Mouse (Mus musculus): ENCODE results near the gene Tpm1. TPM values are rescaled to one million over a fixed set of nuclear protein-coding genes. Genes with fewer than 3 reads are reported as not detected.
A peak's percentile ranks its signal among the peaks of the same experiment; 100 is the strongest.

The Tpm1 gene
- polyA plus RNA-seq, 1 experiment from 2014 or later = 320 TPM

GRCm38 (mm10) chr9:67049836-67050235, 630 bp upstream of the Tpm1 start:
- WGBS = 12% methylated on average over 7 of the region's 7 CpGs
- peaks cover 28% of the 10 kb centered on the region for H3K27me3 ChIP-seq (ENCODE audit: control insufficient read depth, insufficient read depth, low read length)
- peak overlapping the region; percentile 94 for H3K4me2 ChIP-seq (ENCODE audit: low read depth, low read length, severe bottlenecking)
- ATAC-seq (replicated peaks; ENCODE audit: low FRiP score) (no peak), DNase-seq (ENCODE audit: low spot score) (no peak)
- H3K9me3 ChIP-seq (ENCODE audit: control insufficient read depth, low read length) = no peaks in the 10 kb centered on the region
- no peak overlapping the region for H3K27ac ChIP-seq (ENCODE audit: low read depth, low read length)
- H3K9ac ChIP-seq (ENCODE audit: low read length) = peak overlapping the region; percentile 66; the same call in 1 of the 2 replicates
- peak overlapping the region; percentile 50 for H3K4me3 ChIP-seq (ENCODE audit: low read depth, low read length)
- H3K36me3 ChIP-seq (ENCODE audit: control insufficient read depth, insufficient read depth, low read length) = no peaks in the 10 kb centered on the region
- H3K4me1 ChIP-seq (replicated peaks; ENCODE audit: control insufficient read depth, insufficient read depth, low read length) = peaks cover 21% of the 10 kb centered on the region

GRCm38 (mm10) chr9:67048483-67049085, 622 bp downstream of the Tpm1 start:
- Histone ChIP-seq H3K4me1 (replicated peaks; ENCODE audit: control insufficient read depth, insufficient read depth, low read length) (peaks cover 21% of the 10 kb centered on the region), H3K9ac (ENCODE audit: low read length) (peak overlapping the region; percentile 66), H3K36me3 (ENCODE audit: control insufficient read depth, insufficient read depth, low read length) (no peaks in the 10 kb centered on the region), H3K4me3 (ENCODE audit: low read depth, low read length) (peak overlapping the region; percentile 50), H3K27ac (ENCODE audit: low read depth, low read length) (peak overlapping the region; percentile 31; the same call in 1 of the 2 replicates), H3K9me3 (ENCODE audit: control insufficient read depth, low read length) (no peaks in the 10 kb centered on the region), H3K27me3 (ENCODE audit: control insufficient read depth, insufficient read depth, low read length) (peaks cover 28% of the 10 kb centered on the region), H3K4me2 (ENCODE audit: low read depth, low read length, severe bottlenecking) (peak overlapping the region; percentile 94)
- under 1% methylated on average over 26 of the region's 26 CpGs for WGBS
- DNase-seq (ENCODE audit: low spot score) = no peak
- ATAC-seq (replicated peaks; ENCODE audit: low FRiP score) = no peak

GRCm38 (mm10) chr9:67047606-67048482, 1.4 kb downstream of the Tpm1 start:
- WGBS = under 1% methylated on average over 45 of the region's 50 CpGs
- Histone ChIP-seq H3K27me3 (ENCODE audit: control insufficient read depth, insufficient read depth, low read length) (peaks cover 28% of the 10 kb centered on the region), H3K9ac (ENCODE audit: low read length) (peak overlapping the region; percentile 66), H3K9me3 (ENCODE audit: control insufficient read depth, low read length) (no peaks in the 10 kb centered on the region), H3K4me1 (replicated peaks; ENCODE audit: control insufficient read depth, insufficient read depth, low read length) (peaks cover 21% of the 10 kb centered on the region), H3K4me2 (ENCODE audit: low read depth, low read length, severe bottlenecking) (peak overlapping the region; percentile 94), H3K27ac (ENCODE audit: low read depth, low read length) (no peak overlapping the region), H3K36me3 (ENCODE audit: control insufficient read depth, insufficient read depth, low read length) (no peaks in the 10 kb centered on the region), H3K4me3 (ENCODE audit: low read depth, low read length) (peak overlapping the region; percentile 50)
- ATAC-seq (replicated peaks; ENCODE audit: low FRiP score) (no peak), DNase-seq (ENCODE audit: low spot score) (peak; percentile 71)

- Histone ChIP-seq H3K4me1 (replicated peaks; ENCODE audit: control insufficient read depth, insufficient read depth, low read length) (peaks cover 21% of the 10 kb centered on the region), H3K27ac (ENCODE audit: low read depth, low read length) (no peak overlapping the region), H3K4me2 (ENCODE audit: low read depth, low read length, severe bottlenecking) (peak overlapping the region; percentile 94), H3K27me3 (ENCODE audit: control insufficient read depth, insufficient read depth, low read length) (peaks cover 28% of the 10 kb centered on the region), H3K9ac (ENCODE audit: low read length) (peak overlapping the region; percentile 66), H3K9me3 (ENCODE audit: control insufficient read depth, low read length) (no peaks in the 10 kb centered on the region), H3K36me3 (ENCODE audit: control insufficient read depth, insufficient read depth, low read length) (no peaks in the 10 kb centered on the region), H3K4me3 (ENCODE audit: low read depth, low read length) (peak overlapping the region; percentile 50)
- DNase-seq (ENCODE audit: low spot score) (peak; percentile 62), ATAC-seq (replicated peaks; ENCODE audit: low FRiP score) (no peak)
- 3% methylated on average over 15 of the region's 15 CpGs for WGBS
These were observed 2.2 kb downstream of the Tpm1 start for GRCm38 (mm10) chr9:67046881-67047605.

GRCm38 (mm10) chr9:67045966-67046602, 3.1 kb downstream of the Tpm1 start:
- Histone ChIP-seq H3K9ac (ENCODE audit: low read length) (no peak overlapping the region), H3K4me3 (ENCODE audit: low read depth, low read length) (0 out of 2 replicates have a peak overlapping the region, but pooled peaks have one; percentile 5), H3K4me2 (ENCODE audit: low read depth, low read length, severe bottlenecking) (peak overlapping the region; percentile 24; the same call in 1 of the 2 replicates), H3K9me3 (ENCODE audit: control insufficient read depth, low read length) (no peaks in the 10 kb centered on the region), H3K27me3 (ENCODE audit: control insufficient read depth, insufficient read depth, low read length) (peaks cover 28% of the 10 kb centered on the region), H3K4me1 (replicated peaks; ENCODE audit: control insufficient read depth, insufficient read depth, low read length) (peaks cover 21% of the 10 kb centered on the region), H3K27ac (ENCODE audit: low read depth, low read length) (no peak overlapping the region), H3K36me3 (ENCODE audit: control insufficient read depth, insufficient read depth, low read length) (no peaks in the 10 kb centered on the region)
- DNase-seq (ENCODE audit: low spot score) (no peak), ATAC-seq (replicated peaks; ENCODE audit: low FRiP score) (no peak)
- WGBS = 8% methylated on average over 5 of the region's 5 CpGs

- Histone ChIP-seq H3K9ac (ENCODE audit: low read length) (no peak overlapping the region), H3K27ac (ENCODE audit: low read depth, low read length) (no peak overlapping the region), H3K27me3 (ENCODE audit: control insufficient read depth, insufficient read depth, low read length) (peaks cover 24% of the 10 kb centered on the region), H3K9me3 (ENCODE audit: control insufficient read depth, low read length) (no peaks in the 10 kb centered on the region), H3K4me2 (ENCODE audit: low read depth, low read length, severe bottlenecking) (no peak overlapping the region), H3K4me3 (ENCODE audit: low read depth, low read length) (no peak overlapping the region), H3K4me1 (replicated peaks; ENCODE audit: control insufficient read depth, insufficient read depth, low read length) (peaks cover 24% of the 10 kb centered on the region), H3K36me3 (ENCODE audit: control insufficient read depth, insufficient read depth, low read length) (no peaks in the 10 kb centered on the region)
- ATAC-seq (replicated peaks; ENCODE audit: low FRiP score) (no peak), DNase-seq (ENCODE audit: low spot score) (no peak)
- 35% methylated on average over 4 of the region's 4 CpGs for WGBS
These were observed 3.9 kb downstream of the Tpm1 start for GRCm38 (mm10) chr9:67045306-67045675.

GRCm38 (mm10) chr9:67044551-67045305, 4.5 kb downstream of the Tpm1 start:
- H3K27ac ChIP-seq (ENCODE audit: low read depth, low read length) = no peak overlapping the region

More at GRCm38 (mm10) chr9:67044551-67045305, 4.5 kb downstream of the Tpm1 start:
- H3K4me3 ChIP-seq (ENCODE audit: low read depth, low read length) = no peak overlapping the region
- no peak overlapping the region for H3K9ac ChIP-seq (ENCODE audit: low read length)
- 33% methylated on average over 9 of the region's 9 CpGs for WGBS
- DNase-seq (ENCODE audit: low spot score) (peak; percentile 76), ATAC-seq (replicated peaks; ENCODE audit: low FRiP score) (no peak)
- H3K9me3 ChIP-seq (ENCODE audit: control insufficient read depth, low read length) = no peaks in the 10 kb centered on the region
- no peaks in the 10 kb centered on the region for H3K36me3 ChIP-seq (ENCODE audit: control insufficient read depth, insufficient read depth, low read length)
- no peak overlapping the region for H3K4me2 ChIP-seq (ENCODE audit: low read depth, low read length, severe bottlenecking)
- H3K27me3 ChIP-seq (ENCODE audit: control insufficient read depth, insufficient read depth, low read length) = peaks cover 22% of the 10 kb centered on the region
- H3K4me1 ChIP-seq (replicated peaks; ENCODE audit: control insufficient read depth, insufficient read depth, low read length) = peaks cover 30% of the 10 kb centered on the region
